Mouse (Mus musculus): ENCODE measurements around the gene Smyd3. TPM values are rescaled to one million over a fixed set of nuclear protein-coding genes. Genes with fewer than 3 reads are reported as not detected.

Smyd3 gene
- polyA plus RNA-seq, 1 experiment from 2014 or later = 16.7 TPM

- ATAC-seq = no peak
- Histone ChIP-seq H3K9me3 (ENCODE audit: control insufficient read depth, low read length) (no peaks in the 10 kb centered on the region), H3K9ac (ENCODE audit: low read depth, low read length) (no peak overlapping the region), H3K4me1 (ENCODE audit: control insufficient read depth, insufficient read depth, low read length) (0 out of 2 replicates have a peak, but pooled peaks cover 4% of the 10 kb centered on the region), H3K4me2 (ENCODE audit: low read depth, low read length) (no peak overlapping the region), H3K27ac (ENCODE audit: low read length) (no peak overlapping the region), H3K36me3 (ENCODE audit: control insufficient read depth, insufficient read depth, low read length) (no peaks in the 10 kb centered on the region), H3K27me3 (replicated peaks; ENCODE audit: control insufficient read depth, insufficient read depth, low read length) (no peaks in the 10 kb centered on the region), H3K4me3 (ENCODE audit: low read length) (no peak overlapping the region)
- 50% methylated on average over 9 of the region's 9 CpGs for WGBS
Measured at GRCm38 (mm10) chr1:179120217-179120966, 397.4 kb downstream of the Smyd3 start.

GRCm38 (mm10) chr1:179118673-179119072 is 399.2 kb downstream of the Smyd3 start:
- Histone ChIP-seq H3K9ac (ENCODE audit: low read depth, low read length) (no peak overlapping the region), H3K27ac (ENCODE audit: low read length) (no peak overlapping the region), H3K4me2 (ENCODE audit: low read depth, low read length) (no peak overlapping the region), H3K4me1 (ENCODE audit: control insufficient read depth, insufficient read depth, low read length) (0 out of 2 replicates have a peak, but pooled peaks cover 4% of the 10 kb centered on the region), H3K27me3 (replicated peaks; ENCODE audit: control insufficient read depth, insufficient read depth, low read length) (no peaks in the 10 kb centered on the region), H3K9me3 (ENCODE audit: control insufficient read depth, low read length) (no peaks in the 10 kb centered on the region), H3K4me3 (ENCODE audit: low read length) (no peak overlapping the region), H3K36me3 (ENCODE audit: control insufficient read depth, insufficient read depth, low read length) (no peaks in the 10 kb centered on the region)
- ATAC-seq = no peak
- WGBS = 76% methylated on average over 7 of the region's 7 CpGs

GRCm38 (mm10) chr1:179116729-179117663 is 400.8 kb downstream of the Smyd3 start:
- no peak overlapping the region for H3K4me3 ChIP-seq (ENCODE audit: low read length)
- H3K9me3 ChIP-seq (ENCODE audit: control insufficient read depth, low read length) = no peaks in the 10 kb centered on the region
- no peaks in the 10 kb centered on the region for H3K27me3 ChIP-seq (replicated peaks; ENCODE audit: control insufficient read depth, insufficient read depth, low read length)
- 0 out of 2 replicates have a peak, but pooled peaks cover 4% of the 10 kb centered on the region for H3K4me1 ChIP-seq (ENCODE audit: control insufficient read depth, insufficient read depth, low read length)
- ATAC-seq = no peak
- 87% methylated on average over 10 of the region's 10 CpGs for WGBS
- H3K4me2 ChIP-seq (ENCODE audit: low read depth, low read length) = no peak overlapping the region
- H3K9ac ChIP-seq (ENCODE audit: low read depth, low read length) = no peak overlapping the region
- H3K36me3 ChIP-seq (ENCODE audit: control insufficient read depth, insufficient read depth, low read length) = no peaks in the 10 kb centered on the region
- H3K27ac ChIP-seq (ENCODE audit: low read length) = no peak overlapping the region

DNA sequence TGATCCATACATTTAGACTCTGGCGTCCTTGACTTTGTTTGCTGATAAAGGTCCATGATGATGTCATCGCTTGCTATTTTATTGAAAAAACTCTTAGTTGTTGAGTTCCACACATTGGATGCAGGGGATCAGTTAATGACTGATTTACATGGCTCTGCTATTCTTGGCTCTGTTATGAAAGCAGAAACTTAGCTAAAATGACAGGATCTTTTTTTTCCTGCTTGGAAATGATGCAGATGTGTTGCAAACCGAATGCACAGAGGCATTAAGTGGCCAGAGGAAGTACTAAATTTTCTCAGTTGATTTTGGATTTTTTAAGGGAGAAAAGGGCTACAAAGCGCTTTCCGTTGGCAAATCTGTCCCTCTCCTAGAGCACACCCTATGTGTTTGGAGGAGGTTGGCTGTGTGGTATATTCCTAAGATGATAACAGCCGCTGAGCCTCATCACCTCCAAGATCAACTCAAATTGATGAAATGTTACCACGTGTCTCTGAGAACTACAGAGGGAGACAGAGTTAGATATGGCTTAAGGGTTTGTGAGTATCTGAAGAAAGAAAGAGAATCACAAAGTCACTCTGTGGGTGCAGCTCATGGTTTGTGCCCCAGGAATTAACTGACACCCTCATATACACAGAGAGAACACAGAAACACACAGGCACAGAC is 402.9 kb downstream of the Smyd3 start:
- 0 out of 2 replicates have a peak, but pooled peaks cover 4% of the 10 kb centered on the region for H3K4me1 ChIP-seq (ENCODE audit: control insufficient read depth, insufficient read depth, low read length)
- H3K9me3 ChIP-seq (ENCODE audit: control insufficient read depth, low read length) = no peaks in the 10 kb centered on the region
- 0 out of 2 replicates have a peak overlapping the region, but pooled peaks have one; percentile 44 for H3K27ac ChIP-seq (ENCODE audit: low read length)
- no peak overlapping the region for H3K9ac ChIP-seq (ENCODE audit: low read depth, low read length)
- H3K27me3 ChIP-seq (replicated peaks; ENCODE audit: control insufficient read depth, insufficient read depth, low read length) = no peaks in the 10 kb centered on the region
- no peak overlapping the region for H3K4me2 ChIP-seq (ENCODE audit: low read depth, low read length)
- peak; percentile 18; the same call in 1 of the 2 replicates for ATAC-seq
- no peak overlapping the region for H3K4me3 ChIP-seq (ENCODE audit: low read length)
- no peaks in the 10 kb centered on the region for H3K36me3 ChIP-seq (ENCODE audit: control insufficient read depth, insufficient read depth, low read length)
- 61% methylated on average over 7 of the region's 7 CpGs for WGBS

- Histone ChIP-seq H3K27me3 (replicated peaks; ENCODE audit: control insufficient read depth, insufficient read depth, low read length) (no peaks in the 10 kb centered on the region), H3K4me3 (ENCODE audit: low read length) (no peak overlapping the region), H3K36me3 (ENCODE audit: control insufficient read depth, insufficient read depth, low read length) (no peaks in the 10 kb centered on the region), H3K4me1 (ENCODE audit: control insufficient read depth, insufficient read depth, low read length) (0 out of 2 replicates have a peak, but pooled peaks cover 4% of the 10 kb centered on the region), H3K27ac (ENCODE audit: low read length) (no peak overlapping the region), H3K9ac (ENCODE audit: low read depth, low read length) (no peak overlapping the region), H3K4me2 (ENCODE audit: low read depth, low read length) (no peak overlapping the region), H3K9me3 (ENCODE audit: control insufficient read depth, low read length) (no peaks in the 10 kb centered on the region)
- no peak for ATAC-seq
- WGBS = 90% methylated on average over 3 of the region's 3 CpGs
Measured at GRCm38 (mm10) chr1:179114385-179114784, 403.5 kb downstream of the Smyd3 start.

GRCm38 (mm10) chr1:179108759-179109158 is 409.1 kb downstream of the Smyd3 start:
- 36% methylated on average over 7 of the region's 7 CpGs for WGBS
- no peak for ATAC-seq
- no peaks in the 10 kb centered on the region for H3K9me3 ChIP-seq (ENCODE audit: control insufficient read depth, low read length)

DNA sequence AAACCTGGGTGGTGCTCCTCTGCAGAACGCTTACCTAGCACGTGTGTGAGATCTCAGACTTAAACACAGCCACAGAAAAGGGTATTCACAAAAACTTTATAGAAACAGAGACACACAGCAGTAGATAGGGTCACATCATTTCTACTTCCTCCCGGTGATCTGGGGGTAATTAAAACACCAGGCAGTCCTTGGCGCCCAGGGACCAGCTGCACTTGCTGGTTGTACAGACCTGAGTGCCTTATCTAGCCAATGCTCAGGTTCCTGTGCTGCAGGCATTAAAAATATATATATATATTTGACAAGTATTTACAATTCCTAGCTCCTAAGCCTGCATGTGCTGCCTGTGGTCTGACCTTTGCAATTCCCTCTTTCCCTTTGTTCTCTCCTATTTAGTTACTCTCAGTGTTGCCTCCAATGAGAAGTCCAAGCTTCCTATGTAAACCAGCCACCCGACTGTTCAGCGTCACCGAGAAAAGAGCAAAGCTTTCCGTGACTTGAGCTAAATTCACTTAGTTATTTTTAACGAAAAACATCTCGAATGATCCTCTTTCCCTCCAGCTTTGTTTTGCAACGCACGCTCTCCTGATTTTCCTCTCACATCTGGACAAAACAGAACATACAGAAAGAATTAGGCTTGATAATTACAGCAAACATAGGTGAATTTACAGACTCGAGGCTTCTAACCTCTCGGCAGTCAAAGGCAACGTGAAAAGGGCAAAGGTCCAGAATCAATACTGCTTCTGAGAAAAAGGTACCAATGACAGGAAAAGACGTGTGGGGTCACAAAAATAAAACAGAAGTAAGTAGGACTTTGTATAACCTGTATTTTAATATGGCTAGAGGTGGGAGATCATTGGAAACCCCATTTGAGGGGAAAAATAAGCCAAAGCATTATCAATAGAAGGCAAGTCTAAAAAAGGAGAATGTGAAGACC is 409.8 kb downstream of the Smyd3 start:
- Histone ChIP-seq H3K4me1 (ENCODE audit: control insufficient read depth, insufficient read depth, low read length) (peaks cover 7% of the 10 kb centered on the region; the same call in 1 of the 2 replicates), H3K27me3 (replicated peaks; ENCODE audit: control insufficient read depth, insufficient read depth, low read length) (no peaks in the 10 kb centered on the region), H3K9me3 (ENCODE audit: control insufficient read depth, low read length) (no peaks in the 10 kb centered on the region), H3K4me3 (ENCODE audit: low read length) (no peak overlapping the region), H3K4me2 (ENCODE audit: low read depth, low read length) (no peak overlapping the region), H3K9ac (ENCODE audit: low read depth, low read length) (no peak overlapping the region), H3K27ac (ENCODE audit: low read length) (no peak overlapping the region), H3K36me3 (ENCODE audit: control insufficient read depth, insufficient read depth, low read length) (no peaks in the 10 kb centered on the region)
- no peak for ATAC-seq
- 38% methylated on average over 16 of the region's 16 CpGs for WGBS

More at GRCm38 (mm10) chr1:179108759-179109158, 409.1 kb downstream of the Smyd3 start:
- no peak overlapping the region for H3K9ac ChIP-seq (ENCODE audit: low read depth, low read length)
- H3K4me1 ChIP-seq (ENCODE audit: control insufficient read depth, insufficient read depth, low read length) = peaks cover 7% of the 10 kb centered on the region; the same call in 1 of the 2 replicates
- H3K4me3 ChIP-seq (ENCODE audit: low read length) = no peak overlapping the region
- H3K27me3 ChIP-seq (replicated peaks; ENCODE audit: control insufficient read depth, insufficient read depth, low read length) = no peaks in the 10 kb centered on the region
- H3K4me2 ChIP-seq (ENCODE audit: low read depth, low read length) = no peak overlapping the region
- no peak overlapping the region for H3K27ac ChIP-seq (ENCODE audit: low read length)
- no peaks in the 10 kb centered on the region for H3K36me3 ChIP-seq (ENCODE audit: control insufficient read depth, insufficient read depth, low read length)

DNA sequence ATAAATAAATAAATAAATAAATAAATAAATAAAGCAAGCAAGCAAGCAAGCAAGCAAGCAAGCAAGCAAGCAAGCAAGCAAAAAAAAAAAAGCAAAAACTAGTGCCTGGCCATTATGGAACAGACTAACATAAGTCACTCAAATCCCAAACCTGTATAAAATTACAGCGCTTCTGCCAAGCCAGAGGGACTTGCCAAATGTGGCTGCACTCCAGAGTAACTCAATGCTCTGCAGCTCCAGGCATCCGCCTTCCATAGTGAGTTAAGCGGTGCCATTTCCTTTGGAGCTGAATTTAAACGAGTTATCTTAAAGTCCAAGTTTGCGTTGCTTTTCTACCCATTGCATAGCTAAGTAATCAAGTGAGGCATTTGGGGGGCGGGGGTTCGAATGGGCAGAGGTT is 410.6 kb downstream of the Smyd3 start:
- no peak overlapping the region for H3K27ac ChIP-seq (ENCODE audit: low read length)
- no peaks in the 10 kb centered on the region for H3K36me3 ChIP-seq (ENCODE audit: control insufficient read depth, insufficient read depth, low read length)
- peaks cover 7% of the 10 kb centered on the region; the same call in 1 of the 2 replicates for H3K4me1 ChIP-seq (ENCODE audit: control insufficient read depth, insufficient read depth, low read length)
- H3K9me3 ChIP-seq (ENCODE audit: control insufficient read depth, low read length) = no peaks in the 10 kb centered on the region
- H3K9ac ChIP-seq (ENCODE audit: low read depth, low read length) = no peak overlapping the region
- no peak for ATAC-seq
- H3K4me2 ChIP-seq (ENCODE audit: low read depth, low read length) = no peak overlapping the region
- H3K4me3 ChIP-seq (ENCODE audit: low read length) = no peak overlapping the region
- 46% methylated on average over 7 of the region's 7 CpGs for WGBS
- H3K27me3 ChIP-seq (replicated peaks; ENCODE audit: control insufficient read depth, insufficient read depth, low read length) = no peaks in the 10 kb centered on the region

Data from intestine, embryonic 16.5 days (tissue).